28 mouse cellular contexts compared by ENCODE assay signal in genomic region chrX:66544002-66544520, GRCm38 (mm10).
DNase-seq lines count a peak whose midpoint lies in the region; ATAC-seq and TF ChIP-seq lines count a peak whose summit lies in the region.
"Had no signal": no experiment of that assay in that cellular context is flagged by ENCODE, and none has a peak within 500 bp of the region (broad histone marks: within the 10 kb centered on the region; RNA-seq: fewer than 3 reads in every experiment).

No protein-coding gene starts in this region.

- no peak overlapping the region for H3K4me3 ChIP-seq in forebrain, embryonic 11.5 days (ENCODE audit: low read depth, low read length)
- H3K4me3 ChIP-seq in forebrain, embryonic 13.5 days = no peak overlapping the region
- no peak overlapping the region for H3K4me3 ChIP-seq in hindbrain, embryonic 11.5 days (ENCODE audit: low read depth, low read length)
- H3K4me3 ChIP-seq in hindbrain, embryonic 12.5 days = no peak overlapping the region
- H3K4me3 ChIP-seq: embryonic facial prominence, embryonic 12.5 days; embryonic facial prominence, embryonic 15.5 days; gastrocnemius, adult 2 months; heart, embryonic 12.5 days; heart, embryonic 15.5 days; hindbrain, embryonic 10.5 days; hindbrain, embryonic 15.5 days had no signal

- H3K36me3 ChIP-seq in forebrain, embryonic 11.5 days (ENCODE audit: control insufficient read depth, insufficient read depth, low read length) = no peaks in the 10 kb centered on the region
- no peaks in the 10 kb centered on the region for H3K36me3 ChIP-seq in forebrain, embryonic 13.5 days (ENCODE audit: poor library complexity, severe bottlenecking)
- no peaks in the 10 kb centered on the region for H3K36me3 ChIP-seq in hindbrain, embryonic 11.5 days (ENCODE audit: control insufficient read depth, insufficient read depth, low read length)
- no peaks in the 10 kb centered on the region for H3K36me3 ChIP-seq in hindbrain, embryonic 12.5 days
- H3K36me3 ChIP-seq: embryonic facial prominence, embryonic 12.5 days; embryonic facial prominence, embryonic 15.5 days; heart, embryonic 12.5 days; heart, embryonic 15.5 days; hindbrain, embryonic 10.5 days; hindbrain, embryonic 15.5 days had no signal

- peak; percentile 60; the same call in 1 of the 2 replicates for ATAC-seq in forebrain, embryonic 11.5 days (replicated peaks; ENCODE audit: low FRiP score)
- no peak for ATAC-seq in forebrain, embryonic 13.5 days
- ATAC-seq in hindbrain, embryonic 11.5 days (ENCODE audit: low FRiP score) = peak; percentile 35; the same call in 1 of the 2 replicates
- no peak for ATAC-seq in hindbrain, embryonic 12.5 days (ENCODE audit: low FRiP score)
- ATAC-seq: activated CD4-positive, CD25-positive, alpha-beta regulatory T cell, adult 4 months; CD4-positive, CD25-positive, alpha-beta regulatory T cell, adult 4 months; forebrain, postnatal 0 days; intestine, postnatal 0 days had no signal

- H3K27ac ChIP-seq in forebrain, embryonic 11.5 days (ENCODE audit: low read depth, low read length) = no peak overlapping the region
- no peak overlapping the region for H3K27ac ChIP-seq in forebrain, embryonic 13.5 days
- no peak overlapping the region for H3K27ac ChIP-seq in hindbrain, embryonic 11.5 days (ENCODE audit: low read depth, low read length)
- no peak overlapping the region for H3K27ac ChIP-seq in hindbrain, embryonic 12.5 days
- H3K27ac ChIP-seq: embryonic facial prominence, embryonic 12.5 days; embryonic facial prominence, embryonic 15.5 days; gastrocnemius, adult 2 months; heart, embryonic 15.5 days; hindbrain, embryonic 10.5 days; hindbrain, embryonic 15.5 days had no signal

- WGBS in forebrain, embryonic 11.5 days = 35% methylated on average over 2 of the region's 2 CpGs
- 33% methylated on average over 2 of the region's 2 CpGs for WGBS in forebrain, embryonic 13.5 days
- WGBS in hindbrain, embryonic 11.5 days = 58% methylated on average over 2 of the region's 2 CpGs
- 63% methylated on average over 2 of the region's 2 CpGs for WGBS in hindbrain, embryonic 12.5 days

- TF ChIP-seq CTCF in brain, embryonic 14.5 days (IDR thresholded peaks at IDR 0.05; ENCODE audit: borderline replicate concordance, extremely low read depth, insufficient read depth, insufficient read length) = no peak

- no peaks in the 10 kb centered on the region for H3K4me1 ChIP-seq in forebrain, embryonic 11.5 days (replicated peaks; ENCODE audit: control insufficient read depth, insufficient read depth, low read length)
- no peaks in the 10 kb centered on the region for H3K4me1 ChIP-seq in forebrain, embryonic 13.5 days
- no peaks in the 10 kb centered on the region for H3K4me1 ChIP-seq in hindbrain, embryonic 11.5 days (replicated peaks; ENCODE audit: control insufficient read depth, insufficient read depth, low read length)
- H3K4me1 ChIP-seq in hindbrain, embryonic 12.5 days = no peaks in the 10 kb centered on the region
- H3K4me1 ChIP-seq: embryonic facial prominence, embryonic 12.5 days; embryonic facial prominence, embryonic 15.5 days; heart, embryonic 12.5 days; heart, embryonic 15.5 days; hindbrain, embryonic 10.5 days; hindbrain, embryonic 15.5 days had no signal

- no peaks in the 10 kb centered on the region for H3K27me3 ChIP-seq in forebrain, embryonic 11.5 days (ENCODE audit: control insufficient read depth, insufficient read depth, low read length)
- no peaks in the 10 kb centered on the region for H3K27me3 ChIP-seq in forebrain, embryonic 13.5 days
- no peaks in the 10 kb centered on the region for H3K27me3 ChIP-seq in hindbrain, embryonic 11.5 days (ENCODE audit: control insufficient read depth, insufficient read depth, low read length)
- no peaks in the 10 kb centered on the region for H3K27me3 ChIP-seq in hindbrain, embryonic 12.5 days
- H3K27me3 ChIP-seq: embryonic facial prominence, embryonic 12.5 days; embryonic facial prominence, embryonic 15.5 days; heart, embryonic 12.5 days; heart, embryonic 15.5 days; hindbrain, embryonic 15.5 days had no signal

- H3K4me2 ChIP-seq in forebrain, embryonic 11.5 days (ENCODE audit: low read depth, low read length, severe bottlenecking) = no peak overlapping the region
- H3K4me2 ChIP-seq in forebrain, embryonic 13.5 days = no peak overlapping the region
- no peak overlapping the region for H3K4me2 ChIP-seq in hindbrain, embryonic 11.5 days (replicated peaks; ENCODE audit: low read depth, low read length)
- H3K4me2 ChIP-seq in hindbrain, embryonic 12.5 days (replicated peaks) = no peak overlapping the region
- H3K4me2 ChIP-seq: embryonic facial prominence, embryonic 12.5 days; embryonic facial prominence, embryonic 15.5 days; heart, embryonic 12.5 days; heart, embryonic 15.5 days; hindbrain, embryonic 15.5 days had no signal

- H3K9me3 ChIP-seq in forebrain, embryonic 11.5 days (ENCODE audit: control insufficient read depth, low read length) = no peaks in the 10 kb centered on the region
- H3K9me3 ChIP-seq in forebrain, embryonic 13.5 days (replicated peaks) = no peaks in the 10 kb centered on the region
- no peaks in the 10 kb centered on the region for H3K9me3 ChIP-seq in hindbrain, embryonic 11.5 days (ENCODE audit: control insufficient read depth, low read length)
- H3K9me3 ChIP-seq in hindbrain, embryonic 12.5 days (replicated peaks) = no peaks in the 10 kb centered on the region
- H3K9me3 ChIP-seq: embryonic facial prominence, embryonic 12.5 days; embryonic facial prominence, embryonic 15.5 days; heart, embryonic 15.5 days; hindbrain, embryonic 10.5 days; hindbrain, embryonic 15.5 days had no signal

- DNase-seq in forebrain, embryonic 11.5 days (ENCODE audit: low spot score) = no peak
- DNase-seq in hindbrain, embryonic 11.5 days (ENCODE audit: low spot score) = peak; percentile 2
- peak; percentile 19 for DNase-seq in Muller cell, postnatal 12 days (ENCODE audit: inconsistent ontology term)
- DNase-seq in brain, embryonic 14.5 days (ENCODE audit: low read depth) = peak; percentile 47
- DNase-seq in kidney, adult 8-10 months = no peak
- no peak for DNase-seq in heart, adult 9 months (ENCODE audit: low spot score in 2 of 2)
- DNase-seq: adrenal gland, adult 8-10 months; adrenal gland, postnatal 25 days; cerebellum, adult 18-20 months; cerebellum, adult 9-10 months; cerebellum, postnatal 14 days; forebrain, postnatal 0 days; gastrocnemius, adult 2 months; gastrocnemius, postnatal 14 days; heart, adult 11 months; heart, postnatal 10 days; heart, postnatal 36 days had no signal

- no peak overlapping the region for H3K9ac ChIP-seq in forebrain, embryonic 11.5 days (ENCODE audit: low read length)
- H3K9ac ChIP-seq in forebrain, embryonic 13.5 days = no peak overlapping the region
- no peak overlapping the region for H3K9ac ChIP-seq in hindbrain, embryonic 11.5 days (ENCODE audit: low read depth, low read length)
- no peak overlapping the region for H3K9ac ChIP-seq in hindbrain, embryonic 12.5 days
- H3K9ac ChIP-seq: embryonic facial prominence, embryonic 12.5 days; embryonic facial prominence, embryonic 15.5 days; forebrain, postnatal 0 days; heart, embryonic 12.5 days; heart, embryonic 15.5 days; hindbrain, embryonic 15.5 days had no signal

- TF ChIP-seq POLR2A in brain, embryonic 14.5 days (IDR thresholded peaks at IDR 0.05; ENCODE audit: borderline replicate concordance, extremely low read depth, insufficient read depth, insufficient read length, poor library complexity, severe bottlenecking) = no peak

Comparison
In these comparisons a context has a peak if more than half of its experiments do, and no peak if none do; other contexts are left out.
1. ATAC-seq: peak in forebrain, embryonic 11.5 days (single experiment) and hindbrain, embryonic 11.5 days (single experiment); none in forebrain, embryonic 13.5 days (single experiment) and hindbrain, embryonic 12.5 days (single experiment).
2. DNase-seq: peak in hindbrain, embryonic 11.5 days (single experiment), Muller cell, postnatal 12 days (single experiment) and brain, embryonic 14.5 days (single experiment); none in forebrain, embryonic 11.5 days (single experiment), kidney, adult 8-10 months (0 of 2) and heart, adult 9 months (0 of 2).